Mouse (Mus musculus) kidney, adult 2 months (tissue): ENCODE data around the gene Rapgef2.

Source experiments
- CTCF ChIP-seq: fragments of 200-500 bp; conservative IDR thresholded peaks from 2 replicates; pipeline ENCODE4 v1.5.1; 2011; ENCODE audit warnings: low read depth, mild to moderate bottlenecking, control low read depth, low read length, moderate library complexity, mixed read lengths; ENCODE audit not compliant: insufficient read depth, insufficient read length
- POLR2A ChIP-seq: fragments of 200-500 bp; IDR thresholded peaks from one replicate; pipeline ENCODE4 v1.6.1; 2011; ENCODE audit warnings: low read depth, low read length, control low read depth

DNA sequence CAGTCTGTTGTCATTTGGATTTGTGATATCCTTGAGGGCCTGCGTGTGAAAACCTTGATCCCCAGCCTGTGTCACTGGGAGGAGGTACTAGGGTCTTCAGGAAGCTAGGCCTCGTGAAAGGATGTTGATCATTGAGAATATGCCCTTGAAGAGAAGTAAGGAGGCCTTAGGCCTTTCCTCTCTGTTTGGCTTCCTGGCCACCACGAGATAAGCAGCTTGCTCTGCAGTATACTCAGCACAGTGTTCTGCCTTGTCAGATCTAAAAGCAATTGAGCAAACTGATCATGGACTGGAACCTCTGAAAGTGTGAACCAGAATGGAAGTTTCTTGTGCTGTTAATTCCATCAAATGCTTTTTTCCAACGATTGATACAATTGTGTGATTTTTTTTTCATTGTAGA, 255.5 kb downstream of the Rapgef2 start:
- TF ChIP-seq CTCF = no peak
- no peak for TF ChIP-seq POLR2A
